Mouse (Mus musculus) myocyte (in vitro differentiated cells): ENCODE results near the gene Ralgps1. TPM values are rescaled to one million over a fixed set of nuclear protein-coding genes. Genes with fewer than 3 reads are reported as not detected.

Experiments used
- H3K27me3 ChIP-seq: one replicate; pipeline ENCODE4 v1.6.1; 2011; ENCODE audit not compliant: control insufficient read depth, insufficient read depth, insufficient read length
- H3K36me3 ChIP-seq: one replicate; pipeline ENCODE4 v1.6.1; 2011; ENCODE audit not compliant: control insufficient read depth, insufficient read depth
- H3K4me2 ChIP-seq: one replicate; pipeline ENCODE4 v1.6.1; 2011; ENCODE audit warnings: low read depth, control low read depth
- H3K4me3 ChIP-seq: one replicate; pipeline ENCODE4 v1.5.1; 2011; ENCODE audit warnings: mild to moderate bottlenecking, control low read depth, moderate library complexity
- H3K79me2 ChIP-seq: one replicate; pipeline ENCODE4 v1.6.1; 2011; ENCODE audit not compliant: control insufficient read depth, insufficient read depth
- H3ac ChIP-seq: one replicate; pipeline ENCODE4 v1.6.1; 2011; ENCODE audit not compliant: control insufficient read depth, insufficient read length
- CEBPB ChIP-seq: IDR thresholded peaks from 2 replicates; pipeline ENCODE4 v1.6.1; 2011; ENCODE audit warnings: mild to moderate bottlenecking, moderate library complexity; ENCODE audit not compliant: poor library complexity, insufficient read depth, severe bottlenecking
- E2F4 ChIP-seq: IDR thresholded peaks from one replicate; pipeline ENCODE4 v1.6.1; 2011; ENCODE audit warnings: mild to moderate bottlenecking, control low read depth, moderate library complexity; ENCODE audit not compliant: insufficient read depth
- MAX ChIP-seq: IDR thresholded peaks from one replicate; pipeline ENCODE4 v1.6.1; 2011; ENCODE audit warnings: low read depth, mild to moderate bottlenecking, control low read depth
- MYOD1 ChIP-seq, 3 experiments: IDR thresholded peaks; one replicate each; pipeline ENCODE4 v1.6.1; 2011; ENCODE audit warnings: control low read depth in 2 of 3, low read depth in 2 of 3, mild to moderate bottlenecking in 2 of 3, moderate library complexity in 1 of 3; ENCODE audit not compliant: insufficient read length in 2 of 3, control insufficient read depth in 1 of 3
- MYOG ChIP-seq, 3 experiments: IDR thresholded peaks; one replicate each; pipeline ENCODE4 v1.6.1; 2011; ENCODE audit warnings: control low read depth in 2 of 3, low read depth in 2 of 3, mild to moderate bottlenecking in 2 of 3; ENCODE audit not compliant: insufficient read length in 2 of 3, control insufficient read depth in 1 of 3, insufficient read depth in 1 of 3
- POLR2A ChIP-seq: IDR thresholded peaks from one replicate; pipeline ENCODE4 v1.6.1; 2011; ENCODE audit warnings: low read depth, mild to moderate bottlenecking, control low read depth, moderate library complexity; ENCODE audit not compliant: insufficient read length
- POLR2AphosphoS2 ChIP-seq: IDR thresholded peaks from one replicate; pipeline ENCODE4 v1.6.1; 2011; ENCODE audit warnings: low read depth, control low read depth; ENCODE audit not compliant: insufficient read length
- REST ChIP-seq: IDR thresholded peaks from one replicate; pipeline ENCODE4 v1.6.1; 2011; ENCODE audit warnings: mild to moderate bottlenecking, control low read depth, moderate library complexity; ENCODE audit not compliant: insufficient read depth, insufficient read length
- SRF ChIP-seq: IDR thresholded peaks from one replicate; pipeline ENCODE4 v1.6.1; 2011; ENCODE audit warnings: low read depth; ENCODE audit not compliant: control insufficient read depth, insufficient read length
- TCF12 ChIP-seq: IDR thresholded peaks from one replicate; pipeline ENCODE4 v1.6.1; 2011; ENCODE audit warnings: mild to moderate bottlenecking, control low read depth; ENCODE audit not compliant: poor library complexity, insufficient read depth, severe bottlenecking
- TCF3 ChIP-seq: IDR thresholded peaks from one replicate; pipeline ENCODE4 v1.6.1; 2011; ENCODE audit warnings: low read depth, control low read depth; ENCODE audit not compliant: insufficient read length
- USF1 ChIP-seq: IDR thresholded peaks from one replicate; pipeline ENCODE4 v1.6.1; 2011; ENCODE audit warnings: low read depth, mild to moderate bottlenecking, control low read depth, moderate library complexity
- polyA plus RNA-seq: library from polyadenylated mRNA; unstranded; fragments of >200 nt; fragmentation: generic; extraction: Trizol; gene quantifications from one replicate; pipeline ENCODE4 v1.2.1, GENCODE M21; 2012; ENCODE audit warnings: missing spikeins

Ralgps1 gene
- polyA plus RNA-seq, 1 experiment, result 1.3 TPM

DNA sequence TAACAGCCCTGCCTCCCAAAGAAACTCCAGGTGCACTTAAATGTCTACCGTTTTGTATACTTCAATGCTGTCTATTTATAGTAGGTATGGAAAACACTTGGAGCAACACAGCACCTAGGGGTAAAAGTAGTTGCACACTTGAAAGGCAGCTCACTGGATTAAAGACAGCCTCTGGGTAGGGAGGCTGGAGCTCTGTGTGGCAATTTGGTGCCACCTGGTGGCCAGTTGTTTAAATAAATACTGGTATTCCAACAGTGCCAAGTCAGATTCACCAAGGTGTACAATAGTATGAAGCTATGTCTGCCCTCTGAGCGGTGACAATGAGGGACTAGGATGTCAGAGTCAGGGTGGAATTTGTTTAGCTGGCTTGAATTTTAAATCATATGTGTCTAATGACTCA lies 22.2 kb downstream of the Ralgps1 start:
- no peak overlapping the region for H3ac ChIP-seq
- no peaks in the 10 kb centered on the region for H3K36me3 ChIP-seq
- H3K4me3 ChIP-seq, result no peak overlapping the region
- H3K27me3 ChIP-seq, result no peaks in the 10 kb centered on the region
- no peaks in the 10 kb centered on the region for H3K79me2 ChIP-seq
- H3K4me2 ChIP-seq, result no peak overlapping the region
- no peak for TF ChIP-seq TCF12
- TF ChIP-seq POLR2AphosphoS2, result no peak
- TF ChIP-seq MYOD1 (IDR thresholded peaks at IDR 0.05; ENCODE audit: control insufficient read depth in 1 of 3, insufficient read length in 2 of 3, low read depth in 2 of 3), result no peak
- TF ChIP-seq USF1, result no peak
- TF ChIP-seq MYOG (IDR thresholded peaks at IDR 0.05; ENCODE audit: control insufficient read depth in 1 of 3, insufficient read depth in 1 of 3, insufficient read length in 2 of 3, low read depth in 2 of 3), result no peak
- TF ChIP-seq CEBPB, result no peak
- no peak for TF ChIP-seq REST
- TF ChIP-seq E2F4, result no peak
- no peak for TF ChIP-seq POLR2A
- no peak for TF ChIP-seq TCF3
- no peak for TF ChIP-seq SRF
- no peak for TF ChIP-seq MAX

- H3K27me3 ChIP-seq, result no peaks in the 10 kb centered on the region
- H3K4me3 ChIP-seq, result no peak overlapping the region
- H3K79me2 ChIP-seq, result no peaks in the 10 kb centered on the region
- no peaks in the 10 kb centered on the region for H3K36me3 ChIP-seq
- H3ac ChIP-seq, result no peak overlapping the region
- no peak overlapping the region for H3K4me2 ChIP-seq
- TF ChIP-seq TCF3 (no peak), MYOG (IDR thresholded peaks at IDR 0.05; ENCODE audit: control insufficient read depth in 1 of 3, insufficient read depth in 1 of 3, insufficient read length in 2 of 3, low read depth in 2 of 3) (no peak), MYOD1 (IDR thresholded peaks at IDR 0.05; ENCODE audit: control insufficient read depth in 1 of 3, insufficient read length in 2 of 3, low read depth in 2 of 3) (no peak), USF1 (peak; percentile 14), SRF (no peak)
Observed at GRCm38 (mm10) chr2:33348260-33348659, 23.0 kb downstream of the Ralgps1 start.

GRCm38 (mm10) chr2:33347607-33348006 lies 23.7 kb downstream of the Ralgps1 start:
- Histone ChIP-seq H3K27me3 (no peaks in the 10 kb centered on the region), H3K4me3 (no peak overlapping the region), H3K79me2 (no peaks in the 10 kb centered on the region), H3K36me3 (no peaks in the 10 kb centered on the region), H3ac (no peak overlapping the region), H3K4me2 (no peak overlapping the region)
- TF ChIP-seq MYOD1 (IDR thresholded peaks at IDR 0.05; ENCODE audit: control insufficient read depth in 1 of 3, insufficient read length in 2 of 3, low read depth in 2 of 3), result peak in 1 of 3 experiments; percentile 8
- no peak for TF ChIP-seq POLR2A
- no peak for TF ChIP-seq MYOG (IDR thresholded peaks at IDR 0.05; ENCODE audit: control insufficient read depth in 1 of 3, insufficient read depth in 1 of 3, insufficient read length in 2 of 3, low read depth in 2 of 3)
- TF ChIP-seq TCF3, result no peak

DNA sequence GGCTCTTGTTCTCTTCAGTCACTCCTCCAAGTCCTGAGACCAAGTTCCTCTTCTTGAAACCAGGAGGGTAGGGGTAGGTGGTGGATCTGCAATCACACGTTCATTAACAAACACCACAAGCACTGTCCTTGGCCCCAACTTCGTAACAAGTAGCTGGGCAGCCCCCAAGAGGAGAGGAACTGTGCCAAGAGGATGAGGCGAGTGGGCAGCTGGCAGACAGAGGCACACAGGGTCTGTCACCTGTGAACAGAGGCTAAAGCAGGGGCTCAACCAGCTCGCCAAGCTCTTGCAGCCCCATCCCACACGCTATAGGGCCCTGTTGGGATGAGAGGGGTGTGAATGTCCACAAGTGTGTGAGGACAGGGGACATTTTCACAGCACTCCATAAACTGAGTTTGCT lies 24.5 kb downstream of the Ralgps1 start:
- Histone ChIP-seq H3K4me3 (no peak overlapping the region), H3K27me3 (no peaks in the 10 kb centered on the region), H3K36me3 (no peaks in the 10 kb centered on the region), H3K4me2 (no peak overlapping the region), H3ac (no peak overlapping the region), H3K79me2 (no peaks in the 10 kb centered on the region)
- TF ChIP-seq MYOD1 (IDR thresholded peaks at IDR 0.05; ENCODE audit: control insufficient read depth in 1 of 3, insufficient read length in 2 of 3, low read depth in 2 of 3) (peak in 1 of 3 experiments; percentile 17), MYOG (IDR thresholded peaks at IDR 0.05; ENCODE audit: control insufficient read depth in 1 of 3, insufficient read depth in 1 of 3, insufficient read length in 2 of 3, low read depth in 2 of 3) (no peak)

DNA sequence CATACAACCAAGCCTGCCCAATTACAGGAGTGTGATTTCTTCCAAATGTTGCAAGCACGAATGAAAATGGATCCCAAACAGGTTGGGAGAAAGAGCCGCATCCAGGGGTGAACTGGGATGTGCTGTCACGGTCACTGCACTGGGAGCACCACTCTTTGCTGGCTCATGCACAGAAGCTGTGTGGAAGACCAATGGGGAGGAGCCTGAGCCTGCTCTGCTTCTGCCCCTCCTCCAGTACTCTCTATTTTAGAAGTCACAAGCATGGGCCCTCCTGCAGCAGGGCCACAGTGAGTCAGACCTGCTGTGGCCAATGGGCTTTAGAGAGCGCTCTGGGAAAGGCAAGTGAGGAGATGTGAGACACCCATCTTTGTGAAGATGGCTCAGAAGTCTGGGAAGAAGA lies 25.3 kb downstream of the Ralgps1 start:
- Histone ChIP-seq H3K27me3 (no peaks in the 10 kb centered on the region), H3K79me2 (no peaks in the 10 kb centered on the region), H3ac (no peak overlapping the region), H3K36me3 (no peaks in the 10 kb centered on the region), H3K4me2 (peak overlapping the region; percentile 70), H3K4me3 (no peak overlapping the region)
- peak; percentile 32 for TF ChIP-seq POLR2A
- no peak for TF ChIP-seq MYOD1 (IDR thresholded peaks at IDR 0.05; ENCODE audit: control insufficient read depth in 1 of 3, insufficient read length in 2 of 3, low read depth in 2 of 3)

DNA sequence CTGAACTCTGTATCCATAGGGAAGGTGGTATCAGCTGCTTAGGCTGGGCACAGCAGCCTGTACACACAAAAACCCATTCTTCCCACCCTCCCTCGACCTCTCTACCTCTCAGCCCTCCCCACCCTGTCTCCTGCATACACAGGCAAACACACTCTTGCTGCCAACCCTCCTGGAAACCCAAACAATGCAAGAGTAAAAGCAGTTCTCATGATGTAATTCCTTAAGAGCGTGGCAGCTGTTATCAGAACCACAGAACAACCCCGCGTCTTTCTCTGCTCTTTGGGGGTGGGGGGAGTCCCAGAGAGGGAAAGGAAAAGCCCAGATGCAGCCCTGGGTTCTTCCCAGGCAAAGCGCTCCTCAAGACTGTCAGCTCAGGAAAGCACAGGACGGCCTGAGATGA lies 25.8 kb downstream of the Ralgps1 start:
- peak overlapping the region; percentile 70 for H3K4me2 ChIP-seq
- no peaks in the 10 kb centered on the region for H3K79me2 ChIP-seq
- TF ChIP-seq MYOG (IDR thresholded peaks at IDR 0.05; ENCODE audit: control insufficient read depth in 1 of 3, insufficient read depth in 1 of 3, insufficient read length in 2 of 3, low read depth in 2 of 3), result no peak
- no peak for TF ChIP-seq POLR2AphosphoS2
- TF ChIP-seq TCF12, result peak; percentile 26
- no peak for TF ChIP-seq USF1
- no peak for TF ChIP-seq TCF3
- no peak for TF ChIP-seq E2F4
- TF ChIP-seq MYOD1 (IDR thresholded peaks at IDR 0.05; ENCODE audit: control insufficient read depth in 1 of 3, insufficient read length in 2 of 3, low read depth in 2 of 3), result peak in 2 of 3 experiments; percentile 46 to 62
- no peak for TF ChIP-seq REST
- TF ChIP-seq POLR2A, result no peak
- no peak for TF ChIP-seq SRF
- H3ac ChIP-seq, result no peak overlapping the region
- no peaks in the 10 kb centered on the region for H3K36me3 ChIP-seq
- H3K27me3 ChIP-seq, result no peaks in the 10 kb centered on the region
- no peak overlapping the region for H3K4me3 ChIP-seq
